Mouse (Mus musculus) hindbrain, embryonic 15.5 days (tissue): ENCODE measurements around the gene Csnk1e. TPM values are rescaled to one million over a fixed set of nuclear protein-coding genes. Genes with fewer than 3 reads are reported as not detected.

ENCODE experiments used
- ATAC-seq: fragments of 200-750 bp; cut with Nextera tagmentation; 2 replicates; pipeline ENCODE4 v1.8.0; 2017; ENCODE audit warnings: low read depth, moderate number of reproducible peaks, moderate TSS enrichment; ENCODE audit not compliant: low FRiP score
- H3K27ac ChIP-seq: fragments of 300-500 bp; sonication (generic); replicated peaks from 2 replicates; pipeline ENCODE4 v1.5.1; 2015; ENCODE audit warnings: mild to moderate bottlenecking, inconsistent platforms
- H3K27me3 ChIP-seq: fragments of 300-500 bp; sonication (generic); 2 replicates; pipeline ENCODE4 v1.6.1; 2015; ENCODE audit warnings: control low read depth, inconsistent platforms
- H3K36me3 ChIP-seq: fragments of 300-500 bp; sonication (generic); 2 replicates; pipeline ENCODE4 v1.6.1; 2015; ENCODE audit warnings: control low read depth, inconsistent platforms
- H3K4me1 ChIP-seq: fragments of 300-500 bp; sonication (generic); replicated peaks from 2 replicates; pipeline ENCODE4 v1.6.1; 2015; ENCODE audit warnings: control low read depth, inconsistent platforms
- H3K4me2 ChIP-seq: fragments of 300-500 bp; sonication (generic); 2 replicates; pipeline ENCODE4 v1.6.1; 2015; ENCODE audit warnings: moderate library complexity, mild to moderate bottlenecking, inconsistent platforms
- H3K4me3 ChIP-seq: fragments of 300-500 bp; sonication (generic); 2 replicates; pipeline ENCODE4 v1.5.1; 2015; ENCODE audit warnings: mild to moderate bottlenecking, inconsistent platforms
- H3K9ac ChIP-seq: fragments of 300-500 bp; sonication (generic); 2 replicates; pipeline ENCODE4 v1.6.1; 2015; ENCODE audit warnings: inconsistent platforms
- H3K9me3 ChIP-seq: fragments of 300-500 bp; sonication (generic); 2 replicates; pipeline ENCODE4 v1.6.1; 2016; ENCODE audit warnings: control low read depth, inconsistent platforms
- WGBS: fragments of 180-500 bp; shearing (Covaris S2); methylation state at CpG from one replicate; pipeline ENCODE4 v1.1.7; 2015; 5-methylcytosine and 5-hydroxymethylcytosine counted together
- polyA plus RNA-seq: library from polyadenylated mRNA; unstranded; fragments of >200 nt; fragmentation: Nextera tagmentation; extraction: Ambion mirVana; gene quantifications from 2 replicates; pipeline ENCODE4 v1.2.1, GENCODE M21; 2015

The Csnk1e gene
- polyA plus RNA-seq, 1 experiment from 2014 or later, result 234 TPM

DNA sequence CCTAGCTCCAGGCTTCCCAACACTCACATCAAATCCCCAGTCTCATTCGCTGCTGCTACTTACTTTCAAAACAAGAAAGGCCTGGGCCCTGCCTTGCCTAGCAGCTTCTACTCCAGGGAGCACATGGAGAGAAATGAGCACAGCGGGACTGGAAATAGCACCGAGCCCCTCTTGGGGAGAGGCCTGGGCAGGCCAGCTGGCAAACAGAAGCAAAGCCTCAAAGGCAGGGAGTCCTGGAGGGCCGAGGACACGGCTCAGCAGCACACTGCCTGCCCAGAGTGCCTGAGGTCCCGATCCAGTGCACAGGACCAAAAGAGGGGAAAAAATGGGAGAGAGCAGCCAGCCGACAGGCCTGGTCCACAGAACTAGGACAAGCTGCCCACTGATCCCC is 54.4 kb downstream of the Csnk1e start:
- 0 out of 2 replicates have a peak overlapping the region, but pooled peaks have one; percentile 25 for H3K9ac ChIP-seq
- 35% methylated on average over 7 of the region's 7 CpGs for WGBS
- no peaks in the 10 kb centered on the region for H3K9me3 ChIP-seq
- no peaks in the 10 kb centered on the region for H3K36me3 ChIP-seq
- peak overlapping the region; percentile 27 for H3K27ac ChIP-seq
- peak overlapping the region; percentile 90 for H3K4me2 ChIP-seq
- peaks cover 44% of the 10 kb centered on the region for H3K4me1 ChIP-seq
- no peak for ATAC-seq
- H3K4me3 ChIP-seq, result peak overlapping the region; percentile 85
- H3K27me3 ChIP-seq, result no peaks in the 10 kb centered on the region

GRCm38 (mm10) chr15:79400134-79400974 is 55.0 kb downstream of the Csnk1e start:
- no peaks in the 10 kb centered on the region for H3K36me3 ChIP-seq
- H3K4me3 ChIP-seq, result no peak overlapping the region
- ATAC-seq, result no peak
- peak overlapping the region; percentile 90 for H3K4me2 ChIP-seq
- no peaks in the 10 kb centered on the region for H3K9me3 ChIP-seq
- no peak overlapping the region for H3K27ac ChIP-seq
- H3K27me3 ChIP-seq, result no peaks in the 10 kb centered on the region
- 71% methylated on average over 6 of the region's 6 CpGs for WGBS
- H3K9ac ChIP-seq, result no peak overlapping the region; the same call in 1 of the 2 replicates
- H3K4me1 ChIP-seq, result peaks cover 44% of the 10 kb centered on the region

- H3K4me2 ChIP-seq, result no peak overlapping the region
- peaks cover 51% of the 10 kb centered on the region for H3K4me1 ChIP-seq
- no peak overlapping the region for H3K4me3 ChIP-seq
- H3K9ac ChIP-seq, result no peak overlapping the region
- H3K27me3 ChIP-seq, result no peaks in the 10 kb centered on the region
- H3K36me3 ChIP-seq, result no peaks in the 10 kb centered on the region
- ATAC-seq, result no peak
- no peak overlapping the region for H3K27ac ChIP-seq
- no peaks in the 10 kb centered on the region for H3K9me3 ChIP-seq
- 75% methylated on average over 14 of the region's 14 CpGs for WGBS
Observed at GRCm38 (mm10) chr15:79399231-79400052, 55.9 kb downstream of the Csnk1e start.

DNA sequence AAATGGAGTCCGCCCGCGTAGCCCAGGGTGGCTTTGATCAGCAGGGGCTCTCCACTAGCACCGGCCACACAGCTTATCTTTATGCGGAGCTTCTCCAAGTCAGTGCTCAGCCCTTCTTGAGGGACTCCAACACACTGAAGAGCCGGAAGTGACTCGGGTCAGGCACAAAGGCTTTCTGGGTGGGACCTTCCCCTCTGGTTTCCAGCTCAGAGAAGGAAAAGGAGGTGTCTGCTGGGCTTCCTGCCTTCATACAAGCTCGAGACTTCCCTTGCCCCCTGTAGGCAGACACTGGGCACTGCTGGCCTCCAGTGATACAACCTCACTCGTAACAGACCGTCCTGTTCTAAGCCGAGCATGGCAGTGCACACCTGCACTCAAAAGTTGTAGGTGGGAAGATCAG is 58.6 kb downstream of the Csnk1e start:
- Histone ChIP-seq H3K4me3 (no peak overlapping the region), H3K9me3 (no peaks in the 10 kb centered on the region), H3K9ac (no peak overlapping the region), H3K27ac (no peak overlapping the region), H3K36me3 (no peaks in the 10 kb centered on the region), H3K4me2 (no peak overlapping the region), H3K27me3 (no peaks in the 10 kb centered on the region), H3K4me1 (peaks cover 56% of the 10 kb centered on the region)
- WGBS, result 87% methylated on average over 11 of the region's 11 CpGs
- ATAC-seq, result no peak

GRCm38 (mm10) chr15:79395281-79395680 is 60.1 kb downstream of the Csnk1e start:
- Histone ChIP-seq H3K4me1 (peaks cover 48% of the 10 kb centered on the region), H3K27me3 (no peaks in the 10 kb centered on the region), H3K9me3 (no peaks in the 10 kb centered on the region), H3K9ac (no peak overlapping the region), H3K27ac (no peak overlapping the region), H3K4me3 (no peak overlapping the region), H3K36me3 (no peaks in the 10 kb centered on the region), H3K4me2 (peak overlapping the region; percentile 6; the same call in 1 of the 2 replicates)
- no peak for ATAC-seq
- WGBS, result 84% methylated on average over 6 of the region's 6 CpGs

GRCm38 (mm10) chr15:79394842-79395241 is 60.5 kb downstream of the Csnk1e start:
- Histone ChIP-seq H3K27me3 (no peaks in the 10 kb centered on the region), H3K9me3 (no peaks in the 10 kb centered on the region), H3K4me2 (no peak overlapping the region), H3K27ac (no peak overlapping the region), H3K4me3 (no peak overlapping the region), H3K4me1 (peaks cover 43% of the 10 kb centered on the region), H3K9ac (no peak overlapping the region), H3K36me3 (no peaks in the 10 kb centered on the region)
- WGBS, result 85% methylated on average over 4 of the region's 4 CpGs
- no peak for ATAC-seq

- Histone ChIP-seq H3K9ac (no peak overlapping the region), H3K27me3 (no peaks in the 10 kb centered on the region), H3K27ac (no peak overlapping the region), H3K4me2 (no peak overlapping the region), H3K4me3 (no peak overlapping the region), H3K9me3 (no peaks in the 10 kb centered on the region), H3K36me3 (no peaks in the 10 kb centered on the region), H3K4me1 (peaks cover 44% of the 10 kb centered on the region)
- no peak for ATAC-seq
- 82% methylated on average over 6 of the region's 6 CpGs for WGBS
Observed at GRCm38 (mm10) chr15:79393101-79393500, 62.3 kb downstream of the Csnk1e start.

DNA sequence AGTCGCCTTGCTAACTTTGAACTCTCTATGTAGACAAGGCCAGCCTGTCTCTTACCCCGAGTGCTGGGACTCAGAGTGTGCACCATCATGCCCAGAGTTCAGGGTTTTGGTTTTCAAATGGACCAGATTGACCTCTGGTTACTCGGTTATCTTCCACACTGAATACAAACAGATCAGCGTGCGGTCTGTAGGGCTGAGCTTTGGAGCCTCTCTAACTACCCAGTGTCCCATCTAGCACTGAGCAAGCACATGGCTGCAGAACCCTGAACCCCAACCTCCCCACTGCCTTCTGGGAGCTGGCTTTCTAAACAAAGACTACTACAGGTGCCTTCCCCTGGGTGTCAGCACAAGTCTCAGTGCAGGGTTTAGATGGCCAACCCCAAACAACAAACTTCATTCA is 62.8 kb downstream of the Csnk1e start:
- ATAC-seq, result no peak
- Histone ChIP-seq H3K4me1 (peaks cover 45% of the 10 kb centered on the region), H3K36me3 (no peaks in the 10 kb centered on the region), H3K9ac (no peak overlapping the region), H3K4me3 (no peak overlapping the region), H3K27ac (0 out of 2 replicates have a peak overlapping the region, but pooled peaks have one; percentile 28), H3K27me3 (no peaks in the 10 kb centered on the region), H3K9me3 (no peaks in the 10 kb centered on the region), H3K4me2 (no peak overlapping the region)
- WGBS, result 94% methylated on average over 5 of the region's 5 CpGs

DNA sequence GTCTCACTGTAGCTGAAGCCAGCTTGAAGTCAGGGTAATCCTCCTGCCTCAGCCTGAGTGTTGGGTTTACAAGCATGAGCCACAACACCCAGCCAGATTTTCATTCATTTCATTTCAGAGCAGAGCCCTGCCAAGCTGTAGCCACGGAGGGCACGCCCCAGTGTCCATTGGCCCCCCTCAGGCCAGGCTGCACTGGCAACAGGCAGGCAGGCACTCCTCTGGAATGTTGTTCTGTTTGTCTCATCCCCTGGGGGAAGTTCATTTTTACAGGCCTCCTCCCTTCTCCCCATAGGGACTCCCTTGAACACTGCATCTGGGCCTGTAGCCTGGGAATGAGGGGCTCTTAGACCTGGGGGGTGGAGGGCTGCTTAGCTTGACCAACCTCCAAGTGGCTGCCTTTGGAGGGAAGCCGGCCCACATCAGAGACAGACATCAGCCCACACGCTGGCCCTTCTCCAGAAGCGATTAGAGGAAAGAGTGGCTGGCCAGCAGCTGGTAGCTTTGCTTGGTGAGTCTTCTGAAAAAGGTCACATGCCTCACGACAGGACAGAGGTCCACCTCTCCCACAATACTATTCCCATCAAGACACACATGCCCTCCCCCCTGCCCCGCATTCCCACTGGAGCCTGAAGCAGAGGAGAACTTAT is 63.8 kb downstream of the Csnk1e start:
- H3K36me3 ChIP-seq, result no peaks in the 10 kb centered on the region
- H3K27me3 ChIP-seq, result no peaks in the 10 kb centered on the region
- H3K9ac ChIP-seq, result no peak overlapping the region
- H3K27ac ChIP-seq, result 0 out of 2 replicates have a peak overlapping the region, but pooled peaks have one; percentile 38
- 40% methylated on average over 7 of the region's 7 CpGs for WGBS
- peaks cover 49% of the 10 kb centered on the region for H3K4me1 ChIP-seq
- H3K4me3 ChIP-seq, result no peak overlapping the region
- H3K9me3 ChIP-seq, result no peaks in the 10 kb centered on the region
- ATAC-seq, result 0 out of 2 replicates have a peak, but pooled peaks have one; percentile 39
- H3K4me2 ChIP-seq, result no peak overlapping the region

DNA sequence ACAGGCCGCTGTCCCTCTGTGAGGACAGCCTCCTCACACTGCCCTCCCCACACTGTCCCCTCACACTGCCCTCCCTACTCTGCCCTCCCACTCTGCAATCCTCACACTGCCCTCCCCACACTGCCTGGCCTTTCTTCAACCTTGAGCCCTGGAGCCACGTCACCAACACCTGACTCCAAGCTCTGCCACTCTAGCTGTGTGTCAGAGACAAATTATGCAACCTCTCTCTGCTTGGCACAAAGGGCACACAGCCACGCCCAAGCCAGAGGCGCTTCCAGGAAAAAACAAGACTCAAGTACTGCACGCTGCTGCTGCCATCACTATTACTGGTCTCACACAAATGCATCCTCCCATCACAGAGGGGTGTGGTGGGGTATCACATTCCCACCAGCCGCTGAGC is 64.9 kb downstream of the Csnk1e start:
- ATAC-seq, result no peak
- Histone ChIP-seq H3K36me3 (no peaks in the 10 kb centered on the region), H3K4me3 (no peak overlapping the region), H3K27me3 (no peaks in the 10 kb centered on the region), H3K27ac (no peak overlapping the region), H3K9me3 (no peaks in the 10 kb centered on the region), H3K4me2 (no peak overlapping the region), H3K9ac (no peak overlapping the region), H3K4me1 (peaks cover 49% of the 10 kb centered on the region)
- WGBS, result 77% methylated on average over 6 of the region's 6 CpGs

GRCm38 (mm10) chr15:79388171-79388570 is 67.2 kb downstream of the Csnk1e start:
- H3K27me3 ChIP-seq, result no peaks in the 10 kb centered on the region
- no peak overlapping the region for H3K4me2 ChIP-seq
- H3K4me1 ChIP-seq, result peaks cover 31% of the 10 kb centered on the region
- no peak for ATAC-seq
- no peak overlapping the region for H3K9ac ChIP-seq
- H3K27ac ChIP-seq, result no peak overlapping the region
- H3K36me3 ChIP-seq, result no peaks in the 10 kb centered on the region
- H3K9me3 ChIP-seq, result no peaks in the 10 kb centered on the region
- H3K4me3 ChIP-seq, result no peak overlapping the region
- WGBS, result 81% methylated on average over 6 of the region's 6 CpGs

GRCm38 (mm10) chr15:79387611-79388010 is 67.8 kb downstream of the Csnk1e start:
- no peak overlapping the region for H3K27ac ChIP-seq
- no peaks in the 10 kb centered on the region for H3K36me3 ChIP-seq
- no peak overlapping the region for H3K4me2 ChIP-seq
- no peak overlapping the region for H3K9ac ChIP-seq
- H3K27me3 ChIP-seq, result no peaks in the 10 kb centered on the region
- H3K9me3 ChIP-seq, result no peaks in the 10 kb centered on the region
- WGBS, result 87% methylated on average over 7 of the region's 7 CpGs
- peaks cover 28% of the 10 kb centered on the region for H3K4me1 ChIP-seq
- no peak overlapping the region for H3K4me3 ChIP-seq
- no peak for ATAC-seq
